9 mouse cellular contexts compared by ENCODE assay signal in genomic region chr7:6358937-6359590, GRCm38 (mm10). TPM values are rescaled to one million over a fixed set of nuclear protein-coding genes. Genes with fewer than 3 reads are reported as not detected.
DNase-seq lines count a peak whose midpoint lies in the region; ATAC-seq and TF ChIP-seq lines count a peak whose summit lies in the region.
"Had no signal": no experiment of that assay in that cellular context is flagged by ENCODE, and none has a peak within 500 bp of the region (broad histone marks: within the 10 kb centered on the region; RNA-seq: fewer than 3 reads in every experiment).

No protein-coding gene starts in this region.

- DNase-seq in CD4-positive helper T cell, adult 2 months (ENCODE audit: low read depth, low spot score), result peak; percentile 74
- peak; percentile 75 for DNase-seq in adipocyte (ENCODE audit: low spot score)
- peak; percentile 67 for DNase-seq in heart, embryonic 10.5 days (ENCODE audit: low spot score)
- DNase-seq in midbrain, postnatal 0 days (ENCODE audit: low spot score), result peak; percentile 90
- no peak for DNase-seq in right cerebral cortex, postnatal 10 days (ENCODE audit: low spot score in 2 of 2)
- DNase-seq in right cerebral cortex, adult 2 months (ENCODE audit: low spot score in 2 of 2), result no peak

- H3K9me3 ChIP-seq in intestine, postnatal 0 days (ENCODE audit: control insufficient read depth), result no peaks in the 10 kb centered on the region
- H3K9me3 ChIP-seq in intestine, embryonic 16.5 days (ENCODE audit: control insufficient read depth, low read length), result no peaks in the 10 kb centered on the region
- no peaks in the 10 kb centered on the region for H3K9me3 ChIP-seq in heart, embryonic 10.5 days
- H3K9me3 ChIP-seq in midbrain, postnatal 0 days (ENCODE audit: low read length), result no peaks in the 10 kb centered on the region
- H3K9me3 ChIP-seq: embryonic facial prominence, embryonic 13.5 days had no signal

- H3K27ac ChIP-seq in intestine, postnatal 0 days (ENCODE audit: low read depth, low read length), result no peak overlapping the region
- H3K27ac ChIP-seq in intestine, embryonic 16.5 days (ENCODE audit: low read length), result no peak overlapping the region
- H3K27ac ChIP-seq in heart, embryonic 10.5 days, result no peak overlapping the region
- no peak overlapping the region for H3K27ac ChIP-seq in midbrain, postnatal 0 days (ENCODE audit: low read depth, low read length)
- H3K27ac ChIP-seq: embryonic facial prominence, embryonic 13.5 days had no signal

- no peak overlapping the region for H3K4me3 ChIP-seq in intestine, postnatal 0 days (ENCODE audit: low read depth, low read length)
- no peak overlapping the region for H3K4me3 ChIP-seq in intestine, embryonic 16.5 days (ENCODE audit: low read length)
- H3K4me3 ChIP-seq in heart, embryonic 10.5 days, result no peak overlapping the region
- no peak overlapping the region for H3K4me3 ChIP-seq in midbrain, postnatal 0 days (ENCODE audit: low read depth, low read length)
- H3K4me3 ChIP-seq: embryonic facial prominence, embryonic 13.5 days had no signal

- H3K4me1 ChIP-seq in intestine, postnatal 0 days (replicated peaks; ENCODE audit: control insufficient read depth, insufficient read depth, low read length), result no peaks in the 10 kb centered on the region
- H3K4me1 ChIP-seq in intestine, embryonic 16.5 days (ENCODE audit: control insufficient read depth, insufficient read depth, low read length), result peaks cover 8% of the 10 kb centered on the region
- peaks cover 4% of the 10 kb centered on the region; the same call in 1 of the 2 replicates for H3K4me1 ChIP-seq in heart, embryonic 10.5 days
- no peaks in the 10 kb centered on the region for H3K4me1 ChIP-seq in midbrain, postnatal 0 days (ENCODE audit: insufficient read depth, low read length)

- no peaks in the 10 kb centered on the region for H3K36me3 ChIP-seq in intestine, postnatal 0 days (ENCODE audit: control insufficient read depth, insufficient read depth)
- H3K36me3 ChIP-seq in intestine, embryonic 16.5 days (ENCODE audit: control insufficient read depth, insufficient read depth, low read length), result no peaks in the 10 kb centered on the region
- peaks cover 7% of the 10 kb centered on the region; the same call in 1 of the 2 replicates for H3K36me3 ChIP-seq in heart, embryonic 10.5 days
- H3K36me3 ChIP-seq in midbrain, postnatal 0 days (ENCODE audit: insufficient read depth, low read length), result peaks cover 8% of the 10 kb centered on the region; the same call in 1 of the 2 replicates

- no peak overlapping the region for H3K9ac ChIP-seq in intestine, postnatal 0 days (ENCODE audit: low read depth, low read length)
- H3K9ac ChIP-seq in intestine, embryonic 16.5 days (ENCODE audit: low read depth, low read length), result no peak overlapping the region
- no peak overlapping the region for H3K9ac ChIP-seq in midbrain, postnatal 0 days (replicated peaks; ENCODE audit: low read length, poor library complexity, severe bottlenecking)
- H3K9ac ChIP-seq: embryonic facial prominence, embryonic 13.5 days had no signal

- no peak for ATAC-seq in intestine, postnatal 0 days
- no peak for ATAC-seq in intestine, embryonic 16.5 days
- no peak for ATAC-seq in midbrain, postnatal 0 days (ENCODE audit: low FRiP score)

- WGBS in intestine, postnatal 0 days, result 49% methylated on average over 10 of the region's 10 CpGs
- WGBS in intestine, embryonic 16.5 days, result 53% methylated on average over 10 of the region's 10 CpGs
- WGBS in heart, embryonic 10.5 days, result 55% methylated on average over 10 of the region's 10 CpGs
- 48% methylated on average over 10 of the region's 10 CpGs for WGBS in midbrain, postnatal 0 days

- no peak overlapping the region for H3K4me2 ChIP-seq in intestine, postnatal 0 days (replicated peaks; ENCODE audit: low read depth)
- H3K4me2 ChIP-seq in intestine, embryonic 16.5 days (ENCODE audit: low read depth, low read length), result no peak overlapping the region
- no peak overlapping the region for H3K4me2 ChIP-seq in midbrain, postnatal 0 days (ENCODE audit: low read depth, low read length, poor library complexity, severe bottlenecking)
- H3K4me2 ChIP-seq: embryonic facial prominence, embryonic 13.5 days had no signal

- TF ChIP-seq CTCF in intestine, postnatal 0 days (IDR thresholded peaks at IDR 0.05; ENCODE audit: low read depth), result peak; percentile 77
- TF ChIP-seq CTCF in midbrain, postnatal 0 days (IDR thresholded peaks at IDR 0.05), result peak; percentile 83

- no peaks in the 10 kb centered on the region for H3K27me3 ChIP-seq in intestine, postnatal 0 days (replicated peaks; ENCODE audit: control insufficient read depth, insufficient read depth, low read length)
- H3K27me3 ChIP-seq in intestine, embryonic 16.5 days (replicated peaks; ENCODE audit: control insufficient read depth, insufficient read depth, low read length), result no peaks in the 10 kb centered on the region
- no peaks in the 10 kb centered on the region for H3K27me3 ChIP-seq in heart, embryonic 10.5 days (ENCODE audit: insufficient read depth, poor library complexity, severe bottlenecking)
- no peaks in the 10 kb centered on the region for H3K27me3 ChIP-seq in midbrain, postnatal 0 days (ENCODE audit: insufficient read depth, low read length)
- H3K27me3 ChIP-seq: embryonic facial prominence, embryonic 13.5 days had no signal

RNA-seq across cellular contexts. Expression of gene Zfp78, which starts 4.0 kb away (rescaled TPM):
- 0.82 and 1.1 TPM in 2 replicates for polyA plus RNA-seq in intestine, postnatal 0 days (2015; fragmentation: Nextera tagmentation; extraction: Ambion mirVana)
- 1.6 and 2.1 TPM in 2 replicates for polyA plus RNA-seq in intestine, embryonic 16.5 days (2015; fragmentation: Nextera tagmentation; extraction: Ambion mirVana)
- 0.83 and 1.3 TPM in 2 replicates for polyA plus RNA-seq in heart, embryonic 10.5 days (2016; fragmentation: Nextera tagmentation; extraction: Ambion mirVana)
- total RNA-seq in midbrain, postnatal 0 days (2014; rRNA removed), result 2.6 and 4.7 TPM in 2 replicates
- polyA plus RNA-seq in midbrain, postnatal 0 days (2015; fragmentation: Nextera tagmentation; extraction: Ambion mirVana), result 3.3 and 4.3 TPM in 2 replicates

RNA-seq across cellular contexts. Expression of gene Gm3854, which starts 15.5 kb away (rescaled TPM):
- polyA plus RNA-seq in intestine, postnatal 0 days (2015; fragmentation: Nextera tagmentation; extraction: Ambion mirVana), result 0.08 and 0.20 TPM in 2 replicates
- polyA plus RNA-seq in intestine, embryonic 16.5 days (2015; fragmentation: Nextera tagmentation; extraction: Ambion mirVana), result 0.95 and 1.3 TPM in 2 replicates
- 1.8 and 2.4 TPM in 2 replicates for polyA plus RNA-seq in heart, embryonic 10.5 days (2016; fragmentation: Nextera tagmentation; extraction: Ambion mirVana)
- total RNA-seq in midbrain, postnatal 0 days (2014; rRNA removed), result 3.4 and 5.0 TPM in 2 replicates
- 4.5 and 5.6 TPM in 2 replicates for polyA plus RNA-seq in midbrain, postnatal 0 days (2015; fragmentation: Nextera tagmentation; extraction: Ambion mirVana)

RNA-seq across cellular contexts. Expression of gene Zfp28, which starts 24.0 kb away (rescaled TPM):
- polyA plus RNA-seq in intestine, postnatal 0 days (2015; fragmentation: Nextera tagmentation; extraction: Ambion mirVana), result 2.5 and 3.3 TPM in 2 replicates
- polyA plus RNA-seq in intestine, embryonic 16.5 days (2015; fragmentation: Nextera tagmentation; extraction: Ambion mirVana), result 6.1 and 7.6 TPM in 2 replicates
- polyA plus RNA-seq in heart, embryonic 10.5 days (2016; fragmentation: Nextera tagmentation; extraction: Ambion mirVana), result 8.6 and 9.5 TPM in 2 replicates
- 14.8 and 16.5 TPM in 2 replicates for total RNA-seq in midbrain, postnatal 0 days (2014; rRNA removed)
- polyA plus RNA-seq in midbrain, postnatal 0 days (2015; fragmentation: Nextera tagmentation; extraction: Ambion mirVana), result 16.4 and 19.5 TPM in 2 replicates

RNA-seq across cellular contexts. Expression of gene Zfp583, which starts 28.0 kb away (rescaled TPM):
- 1.2 and 1.7 TPM in 2 replicates for polyA plus RNA-seq in intestine, postnatal 0 days (2015; fragmentation: Nextera tagmentation; extraction: Ambion mirVana)
- polyA plus RNA-seq in intestine, embryonic 16.5 days (2015; fragmentation: Nextera tagmentation; extraction: Ambion mirVana), result 2.8 and 2.9 TPM in 2 replicates
- polyA plus RNA-seq in heart, embryonic 10.5 days (2016; fragmentation: Nextera tagmentation; extraction: Ambion mirVana), result 4.9 and 5.3 TPM in 2 replicates
- total RNA-seq in midbrain, postnatal 0 days (2014; rRNA removed), result 6.7 and 9.9 TPM in 2 replicates
- 15.2 and 16.5 TPM in 2 replicates for polyA plus RNA-seq in midbrain, postnatal 0 days (2015; fragmentation: Nextera tagmentation; extraction: Ambion mirVana)

RNA-seq across cellular contexts. Expression of gene Smim17, which starts 39.5 kb away (rescaled TPM):
- 0.04 and 0.14 TPM in 2 replicates for polyA plus RNA-seq in intestine, postnatal 0 days (2015; fragmentation: Nextera tagmentation; extraction: Ambion mirVana)
- 0.11 and 0.39 TPM in 2 replicates for polyA plus RNA-seq in intestine, embryonic 16.5 days (2015; fragmentation: Nextera tagmentation; extraction: Ambion mirVana)
- polyA plus RNA-seq in heart, embryonic 10.5 days (2016; fragmentation: Nextera tagmentation; extraction: Ambion mirVana), result 0.18 and 0.21 TPM in 2 replicates
- 19.6 and 21.8 TPM in 2 replicates for total RNA-seq in midbrain, postnatal 0 days (2014; rRNA removed)
- polyA plus RNA-seq in midbrain, postnatal 0 days (2015; fragmentation: Nextera tagmentation; extraction: Ambion mirVana), result 6.3 and 7.4 TPM in 2 replicates
- polyA plus RNA-seq: embryonic facial prominence, embryonic 13.5 days had no signal

Comparison
In these comparisons a context has a peak if more than half of its experiments do, and no peak if none do; other contexts are left out.
1. DNase-seq: peak in CD4-positive helper T cell, adult 2 months (single experiment), adipocyte (single experiment), heart, embryonic 10.5 days (single experiment) and midbrain, postnatal 0 days (single experiment); none in right cerebral cortex, postnatal 10 days (0 of 2) and right cerebral cortex, adult 2 months (0 of 2).